Mouse (Mus musculus) B cell, adult 62 days (primary cell): ENCODE data around the gene Ube2g2. TPM values are rescaled to one million over a fixed set of nuclear protein-coding genes. Genes with fewer than 3 reads are reported as not detected.

Experiments used
- total RNA-seq: library from RNA; stranded (reverse); gene quantifications from 4 replicates; pipeline ENCODE4 v1.2.4, GENCODE M21; 2023

The Ube2g2 gene
- total RNA-seq: 36.7 to 55.5 TPM (median 43.1 TPM) in 4 replicates

GRCm38 (mm10) chr10:77622055-77622988 is at the start of gene Ube2g2:
Gene Ube2g2 (plus strand): TSS chr10:77622275.

GRCm38 (mm10) chr10:77581408-77582284 is 40.4 kb upstream of the Ube2g2 start, which contains the start of gene Pttg1ip:
Gene Pttg1ip (plus strand): TSS chr10:77581720.

GRCm38 (mm10) chr10:77605908-77606826 is 15.9 kb upstream of the Ube2g2 start, which contains the start of the genes Sumo3 and Gm49325:
Gene Sumo3 (plus strand): TSS chr10:77606097.
Gene Gm49325 (plus strand): TSS chr10:77606197.

GRCm38 (mm10) chr10:77685895-77686664 is 64.0 kb downstream of the Ube2g2 start, which contains the start of gene Tspear:
Gene Tspear (plus strand): TSS chr10:77686569.

GRCm38 (mm10) chr10:77690356-77690807 is 68.3 kb downstream of the Ube2g2 start, which contains the start of gene Gm19402:
Gene Gm19402 (minus strand): TSS chr10:77690757.

Other genes with a start within 250 kb of the Ube2g2 start
- 1.2 to 2.0 TPM (median 1.3 TPM) in 4 replicates for gene Adarb1, start 204.0 kb upstream of the Ube2g2 start, total RNA-seq
- gene Fam207a, start 106.5 kb upstream of the Ube2g2 start, total RNA-seq: 21.0 to 24.1 TPM (median 22.9 TPM) in 4 replicates
- 74.3 to 78.8 TPM (median 76.3 TPM) in 4 replicates for gene Itgb2, start 92.0 kb upstream of the Ube2g2 start, total RNA-seq
- gene Pttg1ip, start 40.6 kb upstream of the Ube2g2 start, total RNA-seq: 68.7 to 88.1 TPM (median 80.3 TPM) in 4 replicates
- gene Sumo3, start 16.2 kb upstream of the Ube2g2 start, total RNA-seq: 59.3 to 66.2 TPM (median 61.2 TPM) in 4 replicates
- 3.8 TPM in 1 of 4 replicates, not detected in the others for gene Gm49325, start 16.1 kb upstream of the Ube2g2 start, total RNA-seq
- 3.3 to 4.2 TPM (median 3.7 TPM) in 4 replicates for gene Tspear, start 64.3 kb downstream of the Ube2g2 start, total RNA-seq
- gene Gm19402, start 68.5 kb downstream of the Ube2g2 start, total RNA-seq: not detected in 4 replicates
- gene Gm9508, start 75.0 kb downstream of the Ube2g2 start, total RNA-seq: not detected in 4 replicates
- gene Gm10272, start 84.4 kb downstream of the Ube2g2 start, total RNA-seq: not detected in 4 replicates
- gene Gm10024, start 89.2 kb downstream of the Ube2g2 start, total RNA-seq: not detected in 4 replicates
- not detected in 4 replicates for gene Gm10142, start 93.5 kb downstream of the Ube2g2 start, total RNA-seq
- gene Krtap12-1, start 98.3 kb downstream of the Ube2g2 start, total RNA-seq: not detected in 4 replicates
- gene Gm10100, start 104.2 kb downstream of the Ube2g2 start, total RNA-seq: not detected in 4 replicates
- gene Gm18596, start 120.4 kb downstream of the Ube2g2 start, total RNA-seq: not detected in 4 replicates
- gene Gm9736, start 129.1 kb downstream of the Ube2g2 start, total RNA-seq: not detected in 4 replicates
- gene Gm3233, start 137.4 kb downstream of the Ube2g2 start, total RNA-seq: not detected in 4 replicates
- gene Gm3238, start 149.1 kb downstream of the Ube2g2 start, total RNA-seq: not detected in 4 replicates
- gene Gm7138, start 154.7 kb downstream of the Ube2g2 start, total RNA-seq: not detected in 4 replicates
- gene Gm3250, start 160.3 kb downstream of the Ube2g2 start, total RNA-seq: not detected in 4 replicates
- not detected in 4 replicates for gene Gm7137, start 165.9 kb downstream of the Ube2g2 start, total RNA-seq
- not detected in 4 replicates for gene Gm9639, start 172.8 kb downstream of the Ube2g2 start, total RNA-seq
- gene Gm19668, start 176.9 kb downstream of the Ube2g2 start, total RNA-seq: not detected in 4 replicates
- gene Gm9507, start 189.6 kb downstream of the Ube2g2 start, total RNA-seq: not detected in 4 replicates
- not detected in 4 replicates for gene Gm2696, start 192.4 kb downstream of the Ube2g2 start, total RNA-seq
- gene Krtap10-4, start 204.8 kb downstream of the Ube2g2 start, total RNA-seq: not detected in 4 replicates
- gene Krtap10-10, start 213.7 kb downstream of the Ube2g2 start, total RNA-seq: not detected in 4 replicates
- not detected in 4 replicates for gene Gm36176, start 224.5 kb downstream of the Ube2g2 start, total RNA-seq
- not detected in 4 replicates for gene Gm10318, start 230.6 kb downstream of the Ube2g2 start, total RNA-seq
- not detected in 4 replicates for gene Gm3285, start 239.7 kb downstream of the Ube2g2 start, total RNA-seq